Mouse (Mus musculus) lung, adult 2 months (tissue): ENCODE measurements around the gene Camk2d.

Source experiments
- CTCF ChIP-seq: fragments of 200-500 bp; IDR thresholded peaks from 2 replicates; pipeline ENCODE4 v1.5.1; 2011; ENCODE audit warnings: mild to moderate bottlenecking, low read length, control low read depth; ENCODE audit not compliant: insufficient read depth
- POLR2A ChIP-seq: fragments of 200-500 bp; IDR thresholded peaks from 2 replicates; pipeline ENCODE4 v1.6.1; 2011; ENCODE audit warnings: low read depth, mild to moderate bottlenecking, control low read depth, low read length, borderline replicate concordance; ENCODE audit errors: extremely low read depth

- TF ChIP-seq POLR2A (no peak), CTCF (no peak)
Observed at GRCm38 (mm10) chr3:126650747-126651146, 54.6 kb downstream of the Camk2d start.
